In the genomic region with DNA sequence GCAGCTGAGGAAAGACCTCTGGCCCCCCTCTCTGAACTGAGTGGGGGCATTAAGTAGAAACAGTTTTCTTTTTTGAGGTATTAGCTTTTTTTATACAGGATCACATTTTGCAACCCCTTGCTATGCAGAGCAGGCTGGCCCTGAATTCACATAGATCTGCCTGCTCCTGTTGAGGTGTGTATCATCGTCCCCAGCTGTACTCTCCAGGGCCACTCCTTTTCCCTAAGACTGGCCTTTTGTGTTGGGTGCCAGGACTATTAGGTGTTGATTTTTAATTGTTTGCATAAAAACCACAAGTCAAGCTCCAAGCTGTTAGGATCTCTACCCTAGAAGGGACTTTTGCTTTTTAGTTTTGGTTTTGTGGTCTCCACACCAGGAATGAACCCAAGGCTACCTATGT, we compare ENCODE assay signal across 18 mouse cellular contexts. TPM values are rescaled to one million over a fixed set of nuclear protein-coding genes. Genes with fewer than 3 reads are reported as not detected.
DNase-seq lines count a peak whose midpoint lies in the region; ATAC-seq and TF ChIP-seq lines count a peak whose summit lies in the region.
"Had no signal": no experiment of that assay in that cellular context is flagged by ENCODE, and none has a peak within 500 bp of the region (broad histone marks: within the 10 kb centered on the region; RNA-seq: fewer than 3 reads in every experiment).

No protein-coding gene starts in this region.

- peak overlapping the region; percentile 96 for H3K27ac ChIP-seq in liver, embryonic 11.5 days (ENCODE audit: low read depth, low read length)
- no peak overlapping the region for H3K27ac ChIP-seq in embryonic facial prominence, embryonic 13.5 days
- peak overlapping the region; percentile 49; the same call in 1 of the 2 replicates for H3K27ac ChIP-seq in stomach, embryonic 15.5 days

- H3K4me2 ChIP-seq in liver, embryonic 11.5 days, result peak overlapping the region; percentile 73
- H3K4me2 ChIP-seq in embryonic facial prominence, embryonic 13.5 days, result no peak overlapping the region
- no peak overlapping the region for H3K4me2 ChIP-seq in stomach, embryonic 15.5 days

- peak overlapping the region; percentile 72 for H3K9ac ChIP-seq in liver, embryonic 11.5 days (ENCODE audit: low read depth, low read length)
- H3K9ac ChIP-seq in embryonic facial prominence, embryonic 13.5 days, result 0 out of 2 replicates have a peak overlapping the region, but pooled peaks have one; percentile 11
- no peak overlapping the region for H3K9ac ChIP-seq in stomach, embryonic 15.5 days

- H3K36me3 ChIP-seq in liver, embryonic 11.5 days (ENCODE audit: control insufficient read depth, insufficient read depth, low read length), result peaks cover 13% of the 10 kb centered on the region
- peaks cover 22% of the 10 kb centered on the region for H3K36me3 ChIP-seq in G1E (replicated peaks)
- H3K36me3 ChIP-seq in embryonic facial prominence, embryonic 13.5 days, result peaks cover 14% of the 10 kb centered on the region
- peaks cover 5% of the 10 kb centered on the region; the same call in 1 of the 2 replicates for H3K36me3 ChIP-seq in stomach, embryonic 15.5 days

- no peak overlapping the region for H3K4me3 ChIP-seq in liver, embryonic 11.5 days (ENCODE audit: low read depth, low read length)
- peak overlapping the region; percentile 66; the same call in 1 of the 2 replicates for H3K4me3 ChIP-seq in G1E (ENCODE audit: low read depth, low read length)
- H3K4me3 ChIP-seq in embryonic facial prominence, embryonic 13.5 days, result no peak overlapping the region
- H3K4me3 ChIP-seq in stomach, embryonic 15.5 days (replicated peaks), result no peak overlapping the region

- peaks cover 54% of the 10 kb centered on the region for H3K4me1 ChIP-seq in liver, embryonic 11.5 days (replicated peaks; ENCODE audit: control insufficient read depth, insufficient read depth, low read length)
- peaks cover 72% of the 10 kb centered on the region for H3K4me1 ChIP-seq in G1E (ENCODE audit: insufficient read depth, low read depth, low read length)
- peaks cover 23% of the 10 kb centered on the region for H3K4me1 ChIP-seq in embryonic facial prominence, embryonic 13.5 days
- H3K4me1 ChIP-seq in stomach, embryonic 15.5 days, result peaks cover 21% of the 10 kb centered on the region

- WGBS in liver, embryonic 11.5 days, result 41% methylated on average over 1 of the region's 1 CpGs
- WGBS in embryonic facial prominence, embryonic 13.5 days, result 89% methylated on average over 1 of the region's 1 CpGs
- WGBS in stomach, embryonic 15.5 days, result 68% methylated on average over 1 of the region's 1 CpGs

- no peak for DNase-seq in liver, embryonic 11.5 days (ENCODE audit: low spot score)
- no peak for DNase-seq in liver
- no peak for DNase-seq in G1E (ENCODE audit: low spot score)
- DNase-seq in MN1 (ENCODE audit: low spot score), result no peak
- DNase-seq in cerebellum, postnatal 10 days, result no peak
- DNase-seq: adrenal gland, adult 8-10 months; heart, postnatal 36 days had no signal

- no peak for ATAC-seq in liver, embryonic 11.5 days (replicated peaks; ENCODE audit: low FRiP score)
- ATAC-seq in G1E (ENCODE audit: extremely low read depth, insufficient number of reproducible peaks, low FRiP score, poor library complexity, severe bottlenecking), result no peak
- ATAC-seq in embryonic facial prominence, embryonic 13.5 days (ENCODE audit: insufficient number of reproducible peaks, insufficient read depth, low FRiP score, low TSS enrichment, low read depth), result no peak
- no peak for ATAC-seq in stomach, embryonic 15.5 days (ENCODE audit: insufficient read depth, low FRiP score, low read depth)
- ATAC-seq: CD4-positive, CD25-positive, alpha-beta regulatory T cell, adult 4 months had no signal

- no peaks in the 10 kb centered on the region for H3K27me3 ChIP-seq in liver, embryonic 11.5 days (replicated peaks; ENCODE audit: control insufficient read depth, insufficient read depth, low read length)
- H3K27me3 ChIP-seq in G1E (ENCODE audit: insufficient read depth, low read length), result no peaks in the 10 kb centered on the region
- H3K27me3 ChIP-seq in embryonic facial prominence, embryonic 13.5 days, result no peaks in the 10 kb centered on the region
- H3K27me3 ChIP-seq in stomach, embryonic 15.5 days (replicated peaks), result no peaks in the 10 kb centered on the region

- TF ChIP-seq CTCF in G1E (IDR thresholded peaks at IDR 0.05; ENCODE audit: low read depth, low read length), result no peak

- H3K9me3 ChIP-seq in liver, embryonic 11.5 days (ENCODE audit: control insufficient read depth, low read length), result no peaks in the 10 kb centered on the region
- H3K9me3 ChIP-seq in G1E (replicated peaks), result no peaks in the 10 kb centered on the region
- no peaks in the 10 kb centered on the region for H3K9me3 ChIP-seq in embryonic facial prominence, embryonic 13.5 days
- H3K9me3 ChIP-seq in stomach, embryonic 15.5 days, result no peaks in the 10 kb centered on the region

RNA-seq across cellular contexts. Expression of a gene that starts 4.4 kb away (rescaled TPM):
- 1,759 and 1,828 TPM in 2 replicates for polyA plus RNA-seq in liver, embryonic 11.5 days (2014; fragmentation: Nextera tagmentation; extraction: Ambion mirVana)
- total RNA-seq in G1E (2014; fragmentation: Nextera tagmentation) (1,636 and 2,110 TPM in 2 replicates), G1E (2017) (2,016 and 2,418 TPM in 2 replicates)
- polyA plus RNA-seq in G1E (2012), result 197 and 458 TPM in 2 replicates
- 827 and 849 TPM in 2 replicates for polyA plus RNA-seq in embryonic facial prominence, embryonic 13.5 days (2015; fragmentation: Nextera tagmentation; extraction: Ambion mirVana)
- 815 and 840 TPM in 2 replicates for polyA plus RNA-seq in stomach, embryonic 15.5 days (2015; fragmentation: Nextera tagmentation; extraction: Ambion mirVana)

RNA-seq across cellular contexts. Expression of a gene that starts 15.7 kb away (rescaled TPM):
- polyA plus RNA-seq in liver, embryonic 11.5 days (2014; fragmentation: Nextera tagmentation; extraction: Ambion mirVana), result not detected in 2 replicates
- not detected in 2 replicates for total RNA-seq in G1E (2014; fragmentation: Nextera tagmentation)
- 0.17 TPM in 1 of 2 replicates, not detected in the other for total RNA-seq in G1E (2017)
- polyA plus RNA-seq in G1E (2012), result not detected in 2 replicates
- not detected in 2 replicates for polyA plus RNA-seq in embryonic facial prominence, embryonic 13.5 days (2015; fragmentation: Nextera tagmentation; extraction: Ambion mirVana)
- polyA plus RNA-seq in stomach, embryonic 15.5 days (2015; fragmentation: Nextera tagmentation; extraction: Ambion mirVana), result 0.14 TPM in 1 of 2 replicates, not detected in the other
- total RNA-seq: adrenal gland, adult 8-10 months; granulocyte monocyte progenitor cell, adult 5-6 weeks; heart, postnatal 36 days; layer of hippocampus, adult 18-20 months; left cerebral cortex, adult 18-20 months; megakaryocyte-erythroid progenitor cell, adult 5-6 weeks; monocyte, adult 5-6 weeks had no signal
- polyA plus RNA-seq: frontal cortex, adult 2 months; kidney, embryonic 14.5 days; lung, embryonic 16.5 days had no signal

RNA-seq across cellular contexts. Expression of a gene that starts 39.7 kb away (rescaled TPM):
- polyA plus RNA-seq in liver, embryonic 11.5 days (2014; fragmentation: Nextera tagmentation; extraction: Ambion mirVana), result 17.7 and 18.2 TPM in 2 replicates
- 28.5 and 36.9 TPM in 2 replicates for total RNA-seq in G1E (2014; fragmentation: Nextera tagmentation)
- total RNA-seq in G1E (2017), result 47.1 and 47.7 TPM in 2 replicates
- 8.1 and 16.4 TPM in 2 replicates for polyA plus RNA-seq in G1E (2012)
- 27.6 and 31.5 TPM in 2 replicates for polyA plus RNA-seq in embryonic facial prominence, embryonic 13.5 days (2015; fragmentation: Nextera tagmentation; extraction: Ambion mirVana)
- polyA plus RNA-seq in stomach, embryonic 15.5 days (2015; fragmentation: Nextera tagmentation; extraction: Ambion mirVana), result 24.0 and 25.3 TPM in 2 replicates
